Mouse (Mus musculus) liver, embryonic 16.5 days (tissue): ENCODE results near the gene Hspb7. TPM values are rescaled to one million over a fixed set of nuclear protein-coding genes. Genes with fewer than 3 reads are reported as not detected.
A peak's percentile ranks its signal among the peaks of the same experiment; 100 is the strongest.

Experiments used
- ATAC-seq: fragments of 200-750 bp; cut with Nextera tagmentation; 2 replicates; pipeline ENCODE4 v1.8.0; 2017; ENCODE audit warnings: low read depth, mild to moderate bottlenecking, moderate number of reproducible peaks, moderate library complexity
- H3K27ac ChIP-seq: fragments of 300-500 bp; sonication (generic); 2 replicates; pipeline ENCODE4 v1.5.1; 2014; ENCODE audit warnings: mild to moderate bottlenecking, low read length
- H3K27me3 ChIP-seq: fragments of 300-500 bp; sonication (generic); 2 replicates; pipeline ENCODE4 v1.6.1; 2014; ENCODE audit warnings: low read depth, low read length, mixed read lengths; ENCODE audit not compliant: control insufficient read depth, insufficient read depth
- H3K36me3 ChIP-seq: fragments of 300-500 bp; sonication (generic); 2 replicates; pipeline ENCODE4 v1.6.1; 2014; ENCODE audit warnings: mild to moderate bottlenecking; ENCODE audit not compliant: control insufficient read depth, insufficient read depth
- H3K4me1 ChIP-seq: fragments of 300-500 bp; sonication (generic); 2 replicates; pipeline ENCODE4 v1.6.1; 2014; ENCODE audit warnings: low read depth, low read length, mixed read lengths; ENCODE audit not compliant: control insufficient read depth
- H3K4me2 ChIP-seq: fragments of 300-500 bp; sonication (generic); 2 replicates; pipeline ENCODE4 v1.6.1; 2014; ENCODE audit warnings: low read depth, low read length, mixed read lengths
- H3K4me3 ChIP-seq: fragments of 300-500 bp; sonication (generic); 2 replicates; pipeline ENCODE4 v1.5.1; 2014; ENCODE audit warnings: low read depth, mild to moderate bottlenecking, low read length
- H3K9ac ChIP-seq: fragments of 300-500 bp; sonication (generic); 2 replicates; pipeline ENCODE4 v1.6.1; 2014; ENCODE audit warnings: low read depth, low read length
- H3K9me3 ChIP-seq: fragments of 300-500 bp; sonication (generic); replicated peaks from 2 replicates; pipeline ENCODE4 v1.6.1; 2016; ENCODE audit warnings: low read length; ENCODE audit not compliant: control insufficient read depth
- WGBS: fragments of 180-500 bp; shearing (Covaris S2); extraction: QIAGEN DNeasy Blood & Tissue Kit; methylation state at CpG from one replicate; pipeline ENCODE4 v1.1.7; 2014; ENCODE audit not compliant: insufficient replicate concordance; 5-methylcytosine and 5-hydroxymethylcytosine counted together
- polyA plus RNA-seq: library from polyadenylated mRNA; unstranded; fragments of >200 nt; fragmentation: Nextera tagmentation; extraction: Ambion mirVana; gene quantifications from 2 replicates; pipeline ENCODE4 v1.2.1, GENCODE M21; 2015

Gene Hspb7
- polyA plus RNA-seq, 1 experiment from 2014 or later = 0.97 TPM

- 61% methylated on average over 14 of the region's 14 CpGs for WGBS
- Histone ChIP-seq H3K36me3 (no peaks in the 10 kb centered on the region), H3K9ac (no peak overlapping the region), H3K4me1 (no peaks in the 10 kb centered on the region), H3K27ac (no peak overlapping the region), H3K27me3 (no peaks in the 10 kb centered on the region), H3K9me3 (no peaks in the 10 kb centered on the region), H3K4me3 (no peak overlapping the region), H3K4me2 (no peak overlapping the region)
- ATAC-seq = no peak
Measured at GRCm38 (mm10) chr4:141432666-141433065, 12.1 kb downstream of the Hspb7 start.

- Histone ChIP-seq H3K4me3 (no peak overlapping the region), H3K4me1 (no peaks in the 10 kb centered on the region), H3K27ac (no peak overlapping the region), H3K36me3 (no peaks in the 10 kb centered on the region), H3K9me3 (no peaks in the 10 kb centered on the region), H3K9ac (no peak overlapping the region), H3K27me3 (no peaks in the 10 kb centered on the region), H3K4me2 (no peak overlapping the region)
- ATAC-seq = no peak
- WGBS = 71% methylated on average over 18 of the region's 18 CpGs
Measured at GRCm38 (mm10) chr4:141433191-141433590, 12.6 kb downstream of the Hspb7 start.

- H3K4me1 ChIP-seq = no peaks in the 10 kb centered on the region
- no peak within 1 kb of the TSS for H3K4me2 ChIP-seq
- no peak for ATAC-seq
- H3K9ac ChIP-seq = no peak within 1 kb of the TSS
- no peaks in the 10 kb centered on the region for H3K9me3 ChIP-seq
- WGBS = 78% methylated on average over 1 of the region's 1 CpGs
- no peaks in the 10 kb centered on the region for H3K36me3 ChIP-seq
- no peaks in the 10 kb centered on the region for H3K27me3 ChIP-seq
- no peak within 1 kb of the TSS for H3K27ac ChIP-seq
- no peak within 1 kb of the TSS for H3K4me3 ChIP-seq
Measured at GRCm38 (mm10) chr4:141435974-141436373, 15.4 kb downstream of the Hspb7 start, which contains the start of gene Srarp. Gene Srarp (minus strand): TSS chr4:141436105.

GRCm38 (mm10) chr4:141439083-141439803, 18.7 kb downstream of the Hspb7 start:
- H3K9me3 ChIP-seq = no peaks in the 10 kb centered on the region
- 65% methylated on average over 12 of the region's 12 CpGs for WGBS
- H3K9ac ChIP-seq = no peak overlapping the region
- ATAC-seq = no peak
- H3K4me3 ChIP-seq = no peak overlapping the region
- peaks cover 6% of the 10 kb centered on the region for H3K4me1 ChIP-seq
- H3K4me2 ChIP-seq = no peak overlapping the region
- no peaks in the 10 kb centered on the region for H3K27me3 ChIP-seq
- H3K36me3 ChIP-seq = no peaks in the 10 kb centered on the region
- H3K27ac ChIP-seq = no peak overlapping the region

- Histone ChIP-seq H3K27me3 (no peaks in the 10 kb centered on the region), H3K36me3 (no peaks in the 10 kb centered on the region)
- no peak for ATAC-seq
Measured at GRCm38 (mm10) chr4:141440877-141441276, 20.3 kb downstream of the Hspb7 start.

GRCm38 (mm10) chr4:141443641-141444429, 23.3 kb downstream of the Hspb7 start:
- no peak overlapping the region for H3K27ac ChIP-seq
- ATAC-seq = no peak

More at GRCm38 (mm10) chr4:141440877-141441276, 20.3 kb downstream of the Hspb7 start:
- H3K4me1 ChIP-seq = peaks cover 14% of the 10 kb centered on the region
- H3K9me3 ChIP-seq = no peaks in the 10 kb centered on the region
- H3K27ac ChIP-seq = no peak overlapping the region
- no peak overlapping the region for H3K9ac ChIP-seq
- H3K4me3 ChIP-seq = no peak overlapping the region
- H3K4me2 ChIP-seq = no peak overlapping the region

GRCm38 (mm10) chr4:141444451-141445327, 24.1 kb downstream of the Hspb7 start, which contains the start of gene Zbtb17:
Gene Zbtb17 (plus strand): TSS chr4:141444654.
- WGBS = under 1% methylated on average over 68 of the region's 102 CpGs
- peak; percentile 91 for ATAC-seq
- H3K4me3 ChIP-seq = peak within 1 kb of the TSS; percentile 99

More at GRCm38 (mm10) chr4:141443641-141444429, 23.3 kb downstream of the Hspb7 start:
- WGBS = 23% methylated on average over 11 of the region's 11 CpGs
- Histone ChIP-seq H3K36me3 (0 out of 2 replicates have a peak, but pooled peaks cover 5% of the 10 kb centered on the region), H3K27me3 (no peaks in the 10 kb centered on the region), H3K4me3 (peak overlapping the region; percentile 99), H3K9me3 (no peaks in the 10 kb centered on the region), H3K9ac (peak overlapping the region; percentile 90), H3K4me1 (peaks cover 15% of the 10 kb centered on the region), H3K4me2 (peak overlapping the region; percentile 91)

GRCm38 (mm10) chr4:141445328-141445720, 24.7 kb downstream of the Hspb7 start:
- 20% methylated on average over 14 of the region's 14 CpGs for WGBS
- Histone ChIP-seq H3K27me3 (no peaks in the 10 kb centered on the region), H3K4me2 (peak overlapping the region; percentile 91), H3K27ac (no peak overlapping the region), H3K4me1 (peaks cover 15% of the 10 kb centered on the region), H3K9ac (peak overlapping the region; percentile 90), H3K36me3 (0 out of 2 replicates have a peak, but pooled peaks cover 5% of the 10 kb centered on the region), H3K9me3 (no peaks in the 10 kb centered on the region), H3K4me3 (peak overlapping the region; percentile 99)
- no peak for ATAC-seq

More at GRCm38 (mm10) chr4:141444451-141445327, 24.1 kb downstream of the Hspb7 start, which contains the start of gene Zbtb17:
- H3K9me3 ChIP-seq = no peaks in the 10 kb centered on the region
- peak within 1 kb of the TSS; percentile 91 for H3K4me2 ChIP-seq
- H3K27me3 ChIP-seq = no peaks in the 10 kb centered on the region
- H3K9ac ChIP-seq = peak within 1 kb of the TSS; percentile 90
- 0 out of 2 replicates have a peak, but pooled peaks cover 5% of the 10 kb centered on the region for H3K36me3 ChIP-seq
- H3K4me1 ChIP-seq = peaks cover 15% of the 10 kb centered on the region
- H3K27ac ChIP-seq = peak within 1 kb of the TSS; percentile 53; the same call in 1 of the 2 replicates
